Mouse (Mus musculus): ENCODE results near the gene Fkbp1a.

The Fkbp1a gene

GRCm38 (mm10) chr2:151546571-151546970 lies 4.3 kb downstream of the Fkbp1a start:
- DNase-seq (ENCODE audit: low read depth, low spot score) = no peak

- no peak for DNase-seq (ENCODE audit: low read depth, low spot score)
Measured at GRCm38 (mm10) chr2:151549615-151550121, 7.4 kb downstream of the Fkbp1a start.

GRCm38 (mm10) chr2:151562930-151563921 lies 20.9 kb downstream of the Fkbp1a start:
- DNase-seq (ENCODE audit: low read depth, low spot score) = no peak

- no peak for DNase-seq (ENCODE audit: low read depth, low spot score)
Measured at GRCm38 (mm10) chr2:151564006-151564405, 21.7 kb downstream of the Fkbp1a start.

- DNase-seq (ENCODE audit: low read depth, low spot score) = no peak
Measured at GRCm38 (mm10) chr2:151564986-151565385, 22.7 kb downstream of the Fkbp1a start.

- no peak for DNase-seq (ENCODE audit: low read depth, low spot score)
Measured at GRCm38 (mm10) chr2:151566856-151567255, 24.6 kb downstream of the Fkbp1a start.

GRCm38 (mm10) chr2:151569452-151569851 lies 27.2 kb downstream of the Fkbp1a start:
- no peak for DNase-seq (ENCODE audit: low read depth, low spot score)

- no peak for DNase-seq (ENCODE audit: low read depth, low spot score)
Measured at GRCm38 (mm10) chr2:151571873-151572700, 29.8 kb downstream of the Fkbp1a start, which contains the start of gene Sdcbp2. Sdcbp2 (plus strand) TSS chr2:151572622.

GRCm38 (mm10) chr2:151573667-151574066 lies 31.4 kb downstream of the Fkbp1a start:
- no peak for DNase-seq (ENCODE audit: low read depth, low spot score)

GRCm38 (mm10) chr2:151574607-151575006 lies 32.3 kb downstream of the Fkbp1a start:
- DNase-seq (ENCODE audit: low read depth, low spot score) = no peak

GRCm38 (mm10) chr2:151575119-151575698 lies 32.9 kb downstream of the Fkbp1a start:
- peak; percentile 25 for DNase-seq (ENCODE audit: low read depth, low spot score)

- DNase-seq (ENCODE audit: low read depth, low spot score) = peak; percentile 73
Measured at GRCm38 (mm10) chr2:151575699-151576389, 33.6 kb downstream of the Fkbp1a start.

- DNase-seq (ENCODE audit: low read depth, low spot score) = no peak
Measured at GRCm38 (mm10) chr2:151579183-151579582, 36.9 kb downstream of the Fkbp1a start.

GRCm38 (mm10) chr2:151580945-151581344 lies 38.7 kb downstream of the Fkbp1a start:
- no peak for DNase-seq (ENCODE audit: low read depth, low spot score)

- DNase-seq (ENCODE audit: low read depth, low spot score) = no peak
Measured at GRCm38 (mm10) chr2:151585934-151586333, 43.7 kb downstream of the Fkbp1a start.

- no peak for DNase-seq (ENCODE audit: low read depth, low spot score)
Measured at GRCm38 (mm10) chr2:151586807-151587206, 44.5 kb downstream of the Fkbp1a start.

GRCm38 (mm10) chr2:151587306-151587705 lies 45.0 kb downstream of the Fkbp1a start:
- DNase-seq (ENCODE audit: low read depth, low spot score) = no peak

GRCm38 (mm10) chr2:151598068-151598467 lies 55.8 kb downstream of the Fkbp1a start:
- no peak for DNase-seq (ENCODE audit: low read depth, low spot score)

GRCm38 (mm10) chr2:151602106-151602505 lies 59.8 kb downstream of the Fkbp1a start:
- DNase-seq (ENCODE audit: low read depth, low spot score) = no peak

GRCm38 (mm10) chr2:151603630-151604029 lies 61.3 kb downstream of the Fkbp1a start:
- DNase-seq (ENCODE audit: low read depth, low spot score) = no peak

- no peak for DNase-seq (ENCODE audit: low read depth, low spot score)
Measured at GRCm38 (mm10) chr2:151605437-151605987, 63.2 kb downstream of the Fkbp1a start.
